Mouse (Mus musculus) thymus, adult 2 months (tissue): ENCODE measurements around the gene Setd3.

Experiments used
- CTCF ChIP-seq: fragments of 200-500 bp; IDR thresholded peaks from 2 replicates; pipeline ENCODE4 v1.5.1; 2012; ENCODE audit warnings: mild to moderate bottlenecking, control low read depth, low read length, moderate library complexity, borderline replicate concordance; ENCODE audit not compliant: control insufficient read depth, poor library complexity, insufficient read depth; ENCODE audit errors: extremely low read depth
- POLR2A ChIP-seq: fragments of 200-500 bp; IDR thresholded peaks from 2 replicates; pipeline ENCODE4 v1.6.1; 2012; ENCODE audit warnings: mild to moderate bottlenecking, low read length, control low read depth, moderate library complexity; ENCODE audit not compliant: control insufficient read depth, poor library complexity, insufficient read depth; ENCODE audit errors: extremely low read depth

- TF ChIP-seq POLR2A = no peak
- TF ChIP-seq CTCF = no peak
These were observed 40.0 kb upstream of the Setd3 start for GRCm38 (mm10) chr12:108219163-108219562.
